Mouse (Mus musculus) fat pad, adult 2 months (tissue): ENCODE results near the gene Lsm6.

Source experiments
- DNase-seq: peaks from one replicate; pipeline ENCODE4 v3.0.0-alpha.2; 2011; ENCODE audit warnings: low read depth, low spot score; ENCODE audit errors: extremely low read depth

Gene Lsm6

DNA sequence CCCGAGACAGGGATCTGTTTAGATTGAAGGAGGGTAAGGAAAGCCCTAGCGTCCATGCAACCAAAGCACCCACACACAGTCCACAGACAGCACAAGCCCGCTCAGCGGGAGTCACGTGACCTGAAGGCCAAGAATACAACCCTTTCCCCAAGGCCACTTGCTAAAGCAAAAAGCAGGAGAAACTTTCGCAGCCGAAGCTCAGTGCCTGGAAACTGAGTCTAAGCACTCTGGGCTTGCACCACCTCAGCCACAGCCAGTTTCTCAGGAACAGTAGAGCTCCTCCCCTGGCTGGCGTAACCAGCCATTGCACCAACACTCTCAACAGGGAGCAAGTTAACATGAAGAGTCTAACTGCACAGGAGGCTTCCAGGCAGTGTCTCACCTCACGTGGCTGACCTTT, 13.7 kb downstream of the Lsm6 start:
- DNase-seq = no peak

DNA sequence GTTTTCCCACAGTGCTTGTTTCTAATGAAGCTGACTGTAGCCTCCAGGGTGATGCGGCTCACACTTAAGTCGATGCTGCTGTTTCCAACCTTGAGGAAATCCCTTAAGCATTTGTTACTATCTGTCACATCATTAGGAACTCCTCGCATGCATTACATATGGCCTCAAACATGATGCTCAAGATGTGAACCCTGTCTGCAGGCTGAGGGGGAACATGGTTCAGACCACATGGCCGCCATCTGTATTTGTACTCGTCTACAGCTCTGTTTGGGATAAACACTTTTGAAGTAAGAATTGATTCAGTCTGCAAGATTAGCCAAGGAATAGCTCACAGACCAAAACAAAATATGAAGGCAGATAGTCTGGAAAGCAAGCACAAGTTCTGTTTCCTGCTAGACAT, 14.9 kb downstream of the Lsm6 start:
- no peak for DNase-seq

DNA sequence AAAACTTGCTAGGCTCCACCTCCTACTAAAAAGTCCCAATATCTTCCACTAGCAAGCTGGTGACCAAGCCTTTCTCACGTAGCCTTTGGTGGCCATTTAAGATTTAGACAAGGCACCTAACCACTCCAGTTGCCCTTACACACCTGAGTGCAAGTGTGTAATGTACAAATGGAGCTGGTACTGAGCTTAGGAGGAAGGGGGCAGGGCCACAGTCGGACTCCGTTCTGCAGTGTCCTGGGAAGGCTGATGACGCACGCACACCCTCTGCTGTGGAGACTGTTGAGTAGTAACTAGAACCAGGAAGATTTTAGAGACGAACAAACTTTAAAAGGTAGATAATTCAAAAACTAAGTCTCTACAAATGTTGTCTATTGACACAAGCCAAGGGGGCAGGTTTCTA, 19.7 kb downstream of the Lsm6 start:
- no peak for DNase-seq

DNA sequence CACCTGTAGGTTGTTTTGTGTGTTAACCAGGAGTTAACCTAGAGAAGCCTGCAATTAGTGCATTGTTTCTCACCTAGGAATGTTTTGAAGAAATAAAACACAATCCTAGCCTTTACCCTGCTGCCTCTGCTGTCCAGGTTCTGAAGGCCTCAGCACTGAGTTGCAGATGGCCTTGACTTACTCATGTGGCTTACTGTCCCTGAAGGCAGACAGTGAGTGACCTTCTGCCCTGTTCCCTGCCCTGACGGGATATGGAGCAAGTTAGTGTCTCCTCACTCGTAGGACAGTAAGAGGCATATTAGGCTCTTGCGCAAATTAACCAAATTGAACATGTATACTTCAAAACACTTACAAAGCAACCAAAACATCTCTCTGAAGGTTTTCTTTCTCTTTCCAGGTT, 22.3 kb downstream of the Lsm6 start:
- no peak for DNase-seq

DNA sequence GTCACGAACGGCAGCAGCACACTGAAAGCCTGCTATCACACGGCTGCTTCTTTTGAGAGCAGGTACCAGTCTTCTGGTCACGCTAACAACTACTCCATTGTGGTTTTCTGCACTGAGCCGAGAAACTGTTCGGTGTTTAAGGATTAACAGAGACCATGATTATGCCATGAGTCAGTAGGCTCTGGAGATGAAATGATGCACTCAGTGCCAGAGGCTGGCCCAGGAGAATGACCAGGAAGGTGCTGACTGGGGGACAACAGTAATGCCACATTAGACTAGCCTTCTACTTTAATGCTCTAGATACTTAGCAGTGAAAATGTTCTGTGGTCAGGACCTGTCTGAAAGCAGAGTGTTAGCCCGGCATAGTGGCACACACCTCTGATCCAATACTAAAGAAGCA, 23.0 kb downstream of the Lsm6 start:
- no peak for DNase-seq

DNA sequence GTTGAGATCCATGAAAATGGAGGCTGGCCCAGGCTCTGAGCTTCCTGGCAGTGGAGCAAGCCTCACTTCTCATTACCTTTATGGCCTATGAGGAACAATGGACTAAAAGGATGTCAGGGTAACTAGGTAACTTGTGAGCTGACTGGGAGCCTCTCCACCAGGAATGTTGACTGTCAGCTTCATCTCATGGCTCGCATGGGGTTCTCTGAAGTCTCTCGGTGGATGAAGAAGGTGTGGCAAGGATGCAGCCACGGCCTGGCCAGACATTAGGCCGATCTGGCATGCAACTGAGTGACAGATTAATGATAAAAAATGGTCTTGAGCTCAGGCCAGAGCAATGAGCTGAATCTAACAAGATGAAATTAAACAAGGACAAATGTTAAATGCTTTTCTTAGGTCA, 27.7 kb downstream of the Lsm6 start:
- DNase-seq = no peak

DNA sequence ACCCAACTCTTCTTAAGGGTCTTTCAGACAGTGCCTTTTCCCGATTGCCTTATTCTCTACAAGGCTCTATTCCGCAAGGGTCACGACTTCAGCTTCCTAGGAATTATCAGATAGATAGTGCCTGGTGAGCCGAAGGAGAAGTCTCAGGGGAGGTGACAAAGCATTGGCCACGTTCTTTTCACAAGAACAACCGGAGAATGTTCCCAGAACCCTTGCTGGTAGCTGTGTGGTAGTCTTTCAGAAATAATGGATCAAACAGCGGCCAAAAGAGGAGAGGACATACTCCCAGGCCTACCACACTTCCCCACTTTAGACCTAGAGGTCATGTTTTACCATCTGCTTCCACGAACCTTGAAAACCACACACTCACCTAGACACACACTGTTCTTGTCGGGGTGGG, 44.1 kb downstream of the Lsm6 start:
- DNase-seq = no peak

DNA sequence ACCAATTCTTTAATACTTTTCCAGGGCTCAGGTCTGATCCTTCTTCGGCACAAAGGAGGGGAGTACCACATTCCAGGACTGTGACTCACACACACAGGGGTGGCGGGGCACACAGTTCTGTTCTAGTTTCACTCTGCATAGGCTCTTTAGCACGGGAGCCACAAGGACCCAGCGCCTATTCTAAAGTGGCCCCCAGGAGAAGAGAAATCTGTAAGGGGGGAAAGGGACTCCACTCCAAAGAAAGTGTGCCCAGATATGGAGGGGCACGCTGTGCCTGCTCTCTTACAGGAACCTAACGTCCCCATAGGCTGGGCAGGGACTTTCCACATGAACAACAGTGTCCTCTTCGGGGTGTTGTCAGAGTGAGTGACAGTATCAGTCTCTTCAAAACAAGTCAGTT, 49.7 kb downstream of the Lsm6 start:
- no peak for DNase-seq

DNA sequence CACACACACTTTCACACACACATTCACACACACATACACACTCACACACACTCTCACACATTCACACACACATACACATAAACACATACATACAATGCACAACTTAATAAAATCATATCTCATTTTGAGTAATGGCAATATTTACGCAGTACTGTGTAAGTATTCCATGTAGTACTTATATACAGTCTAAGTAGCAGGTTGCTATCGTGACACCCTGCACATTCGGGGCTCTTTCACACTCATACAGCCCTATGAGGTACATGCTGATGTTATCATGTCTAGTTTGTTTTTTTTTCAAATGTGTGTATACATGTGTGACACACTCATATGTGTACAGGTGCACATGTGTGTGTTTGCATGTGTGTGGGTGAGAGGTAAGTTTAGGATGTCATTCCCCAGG, 50.4 kb downstream of the Lsm6 start:
- no peak for DNase-seq

DNA sequence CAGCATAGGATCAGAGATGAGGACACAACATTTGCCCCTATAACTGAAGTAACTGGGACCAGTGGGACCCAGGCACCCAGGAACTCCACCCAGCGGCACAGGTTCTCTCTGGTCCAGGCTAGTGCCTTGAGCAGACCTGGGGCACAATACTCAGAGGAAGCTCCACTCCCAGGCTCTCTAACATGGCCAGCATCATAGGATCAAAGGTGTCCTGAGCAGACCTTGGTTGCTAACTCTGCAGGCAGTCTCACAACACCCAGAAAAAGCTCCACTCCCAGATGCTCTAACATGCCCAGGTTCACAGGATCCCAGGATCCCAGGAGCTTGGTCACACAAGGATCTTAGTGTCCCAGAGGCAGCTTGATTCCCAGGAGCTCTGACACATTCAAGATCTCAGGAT, 55.4 kb downstream of the Lsm6 start:
- no peak for DNase-seq

DNA sequence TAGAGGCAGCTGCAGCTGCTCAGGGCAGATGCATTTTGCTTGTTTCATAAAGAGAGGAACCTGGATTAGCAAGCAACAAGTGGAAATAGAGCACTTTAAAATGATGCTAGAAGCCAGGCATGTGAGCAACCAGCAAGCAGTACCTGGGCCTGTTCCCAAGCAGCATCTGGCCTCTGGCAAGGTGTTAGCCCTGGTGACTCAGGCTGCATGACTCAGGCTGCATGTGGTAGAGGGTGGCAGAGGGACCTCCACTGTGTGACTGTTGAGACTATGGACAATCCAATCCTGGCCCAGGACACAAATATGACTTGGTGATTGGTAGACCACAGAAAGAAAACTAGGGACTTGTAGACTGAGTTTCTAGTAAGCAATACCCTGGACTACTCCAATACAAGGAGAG, 56.0 kb downstream of the Lsm6 start:
- DNase-seq = no peak

DNA sequence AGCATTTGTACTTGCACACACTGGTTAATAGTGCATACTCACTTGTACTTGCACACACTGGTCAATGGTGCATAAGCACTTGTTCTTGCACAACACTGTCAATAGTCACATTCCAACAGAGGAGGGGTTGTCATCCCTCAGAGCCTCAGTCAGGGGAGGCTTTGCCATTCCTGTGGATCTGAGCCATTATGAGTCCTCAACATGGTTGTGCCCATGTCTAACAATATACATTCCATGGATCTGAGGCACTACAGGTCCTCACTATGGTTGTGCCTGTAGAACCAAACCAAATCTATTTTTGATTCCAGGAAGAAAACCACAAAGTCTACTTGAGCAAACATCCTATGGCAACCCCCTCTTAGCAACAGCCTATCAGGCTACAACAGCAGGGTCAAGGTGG, 61.8 kb downstream of the Lsm6 start:
- DNase-seq = no peak

DNA sequence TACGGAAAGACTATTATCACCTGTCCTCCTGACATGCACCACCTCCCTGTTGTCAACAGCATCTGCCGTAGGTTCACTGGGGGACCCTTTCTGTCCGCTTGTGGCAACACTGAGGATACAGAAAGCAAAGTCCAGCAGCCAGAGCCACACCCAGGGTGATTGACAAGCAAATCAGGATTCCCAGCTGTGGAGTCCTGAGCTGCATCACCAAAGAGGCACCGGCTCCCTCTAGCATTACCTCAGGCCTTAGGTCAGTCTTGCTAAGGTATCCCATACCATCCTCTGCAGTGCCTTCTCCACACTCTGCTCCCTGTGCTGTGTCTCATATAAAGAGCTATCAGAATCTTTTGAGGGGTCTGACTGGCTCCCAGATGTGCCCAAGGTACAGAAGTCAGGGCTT, 66.0 kb downstream of the Lsm6 start:
- no peak for DNase-seq
